Mouse (Mus musculus): ENCODE data around the gene Map3k20. TPM values are rescaled to one million over a fixed set of nuclear protein-coding genes. Genes with fewer than 3 reads are reported as not detected.

The Map3k20 gene
- polyA plus RNA-seq, 1 experiment from 2014 or later, result 62.5 TPM

DNA sequence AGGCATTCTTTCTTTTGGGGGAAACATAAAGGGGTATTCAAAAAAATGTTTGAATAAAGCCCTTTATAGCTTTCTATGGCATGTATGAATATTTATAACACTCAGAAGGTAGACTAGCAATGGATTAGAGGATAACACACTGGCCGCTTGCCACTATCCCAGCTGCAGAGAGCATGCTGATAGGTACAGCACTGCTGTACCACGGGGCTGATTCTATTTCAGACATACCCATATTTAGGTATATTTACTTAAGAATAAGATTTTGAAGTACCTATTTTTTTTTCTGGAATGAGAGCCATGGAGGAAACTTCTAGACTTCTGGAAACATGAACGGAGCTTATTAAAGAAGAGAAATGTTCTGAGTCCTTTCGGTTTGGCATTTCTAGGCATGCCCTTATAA lies 39.8 kb upstream of the Map3k20 start:
- H3K9me3 ChIP-seq (replicated peaks; ENCODE audit: control insufficient read depth, low read length), result no peaks in the 10 kb centered on the region
- H3K4me3 ChIP-seq (ENCODE audit: low read depth, low read length), result no peak overlapping the region
- H3K27me3 ChIP-seq (ENCODE audit: control insufficient read depth, insufficient read depth, low read length), result no peaks in the 10 kb centered on the region
- peaks cover 17% of the 10 kb centered on the region for H3K4me1 ChIP-seq (ENCODE audit: control insufficient read depth, insufficient read depth, low read length)
- WGBS (ENCODE audit: insufficient replicate concordance), result 78% methylated on average over 4 of the region's 4 CpGs
- no peak for ATAC-seq (replicated peaks; ENCODE audit: insufficient number of reproducible peaks, low FRiP score, low TSS enrichment)
- H3K27ac ChIP-seq (ENCODE audit: low read depth, low read length), result no peak overlapping the region
- H3K9ac ChIP-seq (ENCODE audit: low read depth, low read length), result no peak overlapping the region
- H3K36me3 ChIP-seq (ENCODE audit: control insufficient read depth, insufficient read depth, low read length), result no peaks in the 10 kb centered on the region
- no peak overlapping the region for H3K4me2 ChIP-seq

DNA sequence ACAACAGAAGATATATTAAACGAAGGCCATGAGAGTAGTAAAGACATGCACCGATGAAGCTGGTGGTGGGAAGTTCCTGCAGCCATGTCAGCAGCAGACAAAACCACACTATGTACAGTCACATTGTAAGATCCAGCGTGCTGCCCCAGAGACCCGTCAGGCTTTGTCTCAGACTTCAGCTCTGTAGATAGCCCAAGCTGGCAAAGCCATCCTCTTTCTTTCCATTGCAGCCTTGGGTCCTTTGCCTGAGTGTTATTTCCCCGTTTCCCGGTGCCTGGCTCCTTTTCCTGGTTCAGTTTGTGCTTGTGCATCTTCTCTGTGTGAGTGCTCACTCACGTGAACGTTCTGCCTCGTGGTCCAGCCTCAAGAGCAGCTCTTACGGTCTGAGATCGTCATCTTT lies 39.1 kb upstream of the Map3k20 start:
- no peaks in the 10 kb centered on the region for H3K9me3 ChIP-seq (replicated peaks; ENCODE audit: control insufficient read depth, low read length)
- no peak for ATAC-seq (replicated peaks; ENCODE audit: insufficient number of reproducible peaks, low FRiP score, low TSS enrichment)
- H3K27ac ChIP-seq (ENCODE audit: low read depth, low read length), result no peak overlapping the region
- 84% methylated on average over 11 of the region's 11 CpGs for WGBS (ENCODE audit: insufficient replicate concordance)
- no peak overlapping the region for H3K9ac ChIP-seq (ENCODE audit: low read depth, low read length)
- H3K36me3 ChIP-seq (ENCODE audit: control insufficient read depth, insufficient read depth, low read length), result no peaks in the 10 kb centered on the region
- peaks cover 17% of the 10 kb centered on the region for H3K4me1 ChIP-seq (ENCODE audit: control insufficient read depth, insufficient read depth, low read length)
- no peak overlapping the region for H3K4me2 ChIP-seq
- H3K27me3 ChIP-seq (ENCODE audit: control insufficient read depth, insufficient read depth, low read length), result no peaks in the 10 kb centered on the region
- no peak overlapping the region for H3K4me3 ChIP-seq (ENCODE audit: low read depth, low read length)

DNA sequence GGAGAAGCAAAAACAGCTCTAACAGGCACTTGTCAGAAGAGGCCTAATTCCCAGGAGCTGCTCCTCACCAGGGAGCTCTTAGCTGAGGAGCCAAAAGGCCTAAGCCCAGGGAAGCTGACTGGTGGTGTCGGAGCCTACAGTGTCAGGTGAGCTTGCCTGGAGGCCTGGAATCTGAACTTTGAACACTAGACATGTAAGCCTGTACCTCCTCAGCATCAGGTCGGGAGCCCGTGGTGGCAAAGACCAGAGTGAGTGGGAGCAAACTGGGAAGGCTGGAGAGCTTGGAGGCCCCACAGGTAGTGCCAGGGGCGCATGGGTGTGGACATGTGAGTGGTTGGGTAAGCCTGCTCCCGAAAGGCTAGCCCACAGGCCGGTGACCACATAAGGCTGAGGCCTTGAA lies 37.6 kb upstream of the Map3k20 start:
- no peak for ATAC-seq (replicated peaks; ENCODE audit: insufficient number of reproducible peaks, low FRiP score, low TSS enrichment)

DNA sequence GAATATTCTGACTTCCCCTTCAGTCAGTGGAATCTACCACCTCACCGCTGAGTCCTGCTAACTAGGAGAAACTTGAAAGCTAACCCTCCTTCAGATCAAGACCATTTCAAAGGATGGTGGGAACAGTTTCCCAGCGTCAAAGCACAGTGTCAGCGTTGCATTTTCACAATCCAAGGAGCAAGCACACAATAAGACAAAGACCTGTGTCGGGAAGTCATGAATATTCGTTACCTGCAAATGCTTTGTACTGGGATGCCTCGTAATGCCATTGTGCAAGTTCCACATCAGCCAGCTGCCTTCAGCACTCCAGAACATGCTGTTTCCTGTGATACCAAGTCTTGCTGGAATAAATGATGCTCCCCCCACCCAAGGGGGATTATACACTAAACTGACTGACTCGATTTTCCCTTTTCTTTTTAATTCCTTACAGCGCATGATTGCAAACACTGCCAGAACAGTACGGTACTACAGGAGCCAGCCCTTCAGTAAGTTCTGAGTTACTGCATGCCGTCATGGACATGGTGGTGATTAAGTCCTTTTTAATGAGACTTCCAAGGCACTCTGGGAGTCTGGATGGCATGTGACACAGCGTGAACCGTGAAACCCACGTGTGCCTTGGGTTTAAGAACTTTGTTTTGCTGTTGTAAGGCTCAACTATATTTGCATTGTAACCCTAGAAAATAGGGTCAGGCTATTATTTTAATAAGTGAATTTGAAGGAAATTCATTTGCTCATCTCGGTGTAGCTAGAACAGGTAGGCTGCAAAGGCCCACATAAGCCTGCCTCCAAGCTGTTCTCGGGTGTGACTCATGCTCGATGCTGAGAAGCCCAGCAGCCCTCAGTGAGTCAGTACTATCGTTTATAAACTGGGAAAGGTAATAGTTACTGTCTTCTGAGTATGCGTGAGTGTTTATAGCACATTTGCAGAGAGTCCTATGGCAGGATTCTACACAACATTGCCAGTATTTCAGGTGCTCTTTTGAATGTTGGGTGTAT lies 32.6 kb upstream of the Map3k20 start:
- Histone ChIP-seq H3K9ac (ENCODE audit: low read depth, low read length) (no peak overlapping the region), H3K27me3 (ENCODE audit: control insufficient read depth, insufficient read depth, low read length) (no peaks in the 10 kb centered on the region), H3K4me2 (no peak overlapping the region), H3K9me3 (replicated peaks; ENCODE audit: control insufficient read depth, low read length) (no peaks in the 10 kb centered on the region), H3K36me3 (ENCODE audit: control insufficient read depth, insufficient read depth, low read length) (no peaks in the 10 kb centered on the region), H3K4me3 (ENCODE audit: low read depth, low read length) (no peak overlapping the region), H3K4me1 (ENCODE audit: control insufficient read depth, insufficient read depth, low read length) (peaks cover 15% of the 10 kb centered on the region; the same call in 1 of the 2 replicates), H3K27ac (ENCODE audit: low read depth, low read length) (no peak overlapping the region)
- 72% methylated on average over 18 of the region's 18 CpGs for WGBS (ENCODE audit: insufficient replicate concordance)
- no peak for ATAC-seq (replicated peaks; ENCODE audit: insufficient number of reproducible peaks, low FRiP score, low TSS enrichment)

More for the DNA sequence above, 37.6 kb upstream of the Map3k20 start:
- H3K4me2 ChIP-seq, result no peak overlapping the region
- 80% methylated on average over 6 of the region's 6 CpGs for WGBS (ENCODE audit: insufficient replicate concordance)
- H3K27me3 ChIP-seq (ENCODE audit: control insufficient read depth, insufficient read depth, low read length), result no peaks in the 10 kb centered on the region
- no peak overlapping the region for H3K9ac ChIP-seq (ENCODE audit: low read depth, low read length)
- no peaks in the 10 kb centered on the region for H3K9me3 ChIP-seq (replicated peaks; ENCODE audit: control insufficient read depth, low read length)
- H3K4me1 ChIP-seq (ENCODE audit: control insufficient read depth, insufficient read depth, low read length), result peaks cover 8% of the 10 kb centered on the region
- no peak overlapping the region for H3K4me3 ChIP-seq (ENCODE audit: low read depth, low read length)
- no peak overlapping the region for H3K27ac ChIP-seq (ENCODE audit: low read depth, low read length)
- H3K36me3 ChIP-seq (ENCODE audit: control insufficient read depth, insufficient read depth, low read length), result no peaks in the 10 kb centered on the region

DNA sequence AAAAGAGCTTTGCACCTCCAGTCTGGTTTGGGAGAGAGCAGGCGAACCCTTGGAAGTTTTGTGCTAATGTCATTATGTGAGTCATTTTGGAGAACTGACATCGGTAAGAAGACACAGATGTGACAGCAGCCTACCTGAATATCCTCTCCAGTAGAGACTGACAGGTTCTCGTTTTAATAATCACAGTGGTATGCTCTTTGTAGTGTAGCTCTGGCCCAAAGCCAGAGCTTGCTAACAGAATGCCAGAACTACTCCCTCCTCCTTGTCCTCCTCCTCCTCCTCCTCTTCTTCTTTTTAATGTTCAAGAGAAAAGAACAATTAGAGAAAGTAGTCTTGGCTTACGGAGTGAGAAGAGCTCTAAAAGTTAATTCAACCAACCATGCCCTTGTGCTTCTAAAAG lies 31.6 kb upstream of the Map3k20 start:
- 70% methylated on average over 4 of the region's 4 CpGs for WGBS (ENCODE audit: insufficient replicate concordance)
- Histone ChIP-seq H3K4me2 (no peak overlapping the region), H3K4me1 (ENCODE audit: control insufficient read depth, insufficient read depth, low read length) (peaks cover 15% of the 10 kb centered on the region; the same call in 1 of the 2 replicates), H3K4me3 (ENCODE audit: low read depth, low read length) (no peak overlapping the region), H3K9me3 (replicated peaks; ENCODE audit: control insufficient read depth, low read length) (no peaks in the 10 kb centered on the region), H3K27me3 (ENCODE audit: control insufficient read depth, insufficient read depth, low read length) (no peaks in the 10 kb centered on the region), H3K36me3 (ENCODE audit: control insufficient read depth, insufficient read depth, low read length) (no peaks in the 10 kb centered on the region), H3K9ac (ENCODE audit: low read depth, low read length) (no peak overlapping the region), H3K27ac (ENCODE audit: low read depth, low read length) (no peak overlapping the region)
- no peak for ATAC-seq (replicated peaks; ENCODE audit: insufficient number of reproducible peaks, low FRiP score, low TSS enrichment)

DNA sequence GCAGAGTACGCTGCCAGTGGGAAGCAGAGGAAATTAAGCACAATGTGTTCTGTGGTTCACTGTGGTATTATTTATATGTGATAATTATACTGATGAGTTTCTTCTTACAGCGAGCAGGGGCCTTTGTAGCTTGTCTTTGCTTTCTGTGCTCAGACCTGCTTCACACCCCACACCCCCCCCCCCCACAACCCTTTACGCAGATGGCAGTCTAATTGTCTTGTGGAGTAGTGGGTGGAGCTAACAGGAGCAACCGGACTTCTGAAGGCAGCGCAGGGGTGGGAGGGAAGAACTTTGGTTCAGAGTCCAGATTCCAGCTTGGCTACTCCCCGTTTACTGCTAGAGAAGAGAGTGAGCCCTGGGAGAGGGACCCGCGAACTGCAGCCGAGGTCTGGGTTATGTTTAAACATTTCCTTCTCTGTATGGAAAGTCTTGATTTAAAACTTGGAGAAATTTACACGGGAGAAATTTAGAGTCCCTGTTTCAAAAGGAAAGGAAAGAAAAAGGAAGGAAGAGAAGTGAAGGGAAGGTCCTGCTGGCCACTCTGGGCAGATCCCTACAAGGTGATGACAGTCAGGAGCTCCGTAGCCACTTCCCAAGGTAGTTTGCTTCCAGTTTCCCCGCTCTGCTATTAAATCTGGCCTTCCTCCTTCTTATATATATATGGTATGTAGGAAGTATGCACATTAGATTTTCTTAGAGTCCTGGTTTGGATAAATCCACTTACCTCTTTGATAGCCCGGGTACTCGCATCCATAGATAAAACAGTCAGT lies 30.4 kb upstream of the Map3k20 start:
- Histone ChIP-seq H3K9me3 (replicated peaks; ENCODE audit: control insufficient read depth, low read length) (no peaks in the 10 kb centered on the region), H3K4me2 (peak overlapping the region; percentile 58), H3K9ac (ENCODE audit: low read depth, low read length) (peak overlapping the region; percentile 43), H3K4me1 (ENCODE audit: control insufficient read depth, insufficient read depth, low read length) (peaks cover 15% of the 10 kb centered on the region; the same call in 1 of the 2 replicates), H3K36me3 (ENCODE audit: control insufficient read depth, insufficient read depth, low read length) (no peaks in the 10 kb centered on the region), H3K27ac (ENCODE audit: low read depth, low read length) (peak overlapping the region; percentile 10; the same call in 1 of the 2 replicates), H3K27me3 (ENCODE audit: control insufficient read depth, insufficient read depth, low read length) (no peaks in the 10 kb centered on the region), H3K4me3 (ENCODE audit: low read depth, low read length) (peak overlapping the region; percentile 14; the same call in 1 of the 2 replicates)
- ATAC-seq (replicated peaks; ENCODE audit: insufficient number of reproducible peaks, low FRiP score, low TSS enrichment), result no peak
- 25% methylated on average over 14 of the region's 14 CpGs for WGBS (ENCODE audit: insufficient replicate concordance)

DNA sequence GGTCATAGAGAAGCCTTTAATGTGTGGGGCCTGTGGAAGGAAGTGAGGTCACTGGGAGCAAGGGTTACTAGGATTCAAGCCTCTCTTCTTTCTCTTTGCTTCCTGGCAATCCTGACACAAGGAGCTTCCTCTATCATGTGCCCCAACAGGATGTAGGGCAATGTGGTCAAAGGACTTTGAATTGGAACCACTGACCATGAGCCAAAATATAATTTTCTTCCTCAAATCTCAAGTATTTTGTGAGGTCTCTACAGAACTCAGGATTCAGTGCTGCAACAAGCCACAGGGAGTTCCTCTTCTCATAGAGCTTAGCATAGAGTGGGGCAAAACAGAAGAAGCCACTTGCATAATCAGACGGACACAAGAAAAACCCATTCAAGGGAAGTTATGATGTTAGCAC lies 24.7 kb upstream of the Map3k20 start:
- H3K9ac ChIP-seq (ENCODE audit: low read depth, low read length), result no peak overlapping the region
- no peaks in the 10 kb centered on the region for H3K36me3 ChIP-seq (ENCODE audit: control insufficient read depth, insufficient read depth, low read length)
- no peak overlapping the region for H3K4me2 ChIP-seq
- no peak overlapping the region for H3K4me3 ChIP-seq (ENCODE audit: low read depth, low read length)
- 71% methylated on average over 1 of the region's 1 CpGs for WGBS (ENCODE audit: insufficient replicate concordance)
- ATAC-seq (replicated peaks; ENCODE audit: insufficient number of reproducible peaks, low FRiP score, low TSS enrichment), result no peak
- no peaks in the 10 kb centered on the region for H3K27me3 ChIP-seq (ENCODE audit: control insufficient read depth, insufficient read depth, low read length)
- no peak overlapping the region for H3K27ac ChIP-seq (ENCODE audit: low read depth, low read length)
- H3K4me1 ChIP-seq (ENCODE audit: control insufficient read depth, insufficient read depth, low read length), result no peaks in the 10 kb centered on the region
- no peaks in the 10 kb centered on the region for H3K9me3 ChIP-seq (replicated peaks; ENCODE audit: control insufficient read depth, low read length)

DNA sequence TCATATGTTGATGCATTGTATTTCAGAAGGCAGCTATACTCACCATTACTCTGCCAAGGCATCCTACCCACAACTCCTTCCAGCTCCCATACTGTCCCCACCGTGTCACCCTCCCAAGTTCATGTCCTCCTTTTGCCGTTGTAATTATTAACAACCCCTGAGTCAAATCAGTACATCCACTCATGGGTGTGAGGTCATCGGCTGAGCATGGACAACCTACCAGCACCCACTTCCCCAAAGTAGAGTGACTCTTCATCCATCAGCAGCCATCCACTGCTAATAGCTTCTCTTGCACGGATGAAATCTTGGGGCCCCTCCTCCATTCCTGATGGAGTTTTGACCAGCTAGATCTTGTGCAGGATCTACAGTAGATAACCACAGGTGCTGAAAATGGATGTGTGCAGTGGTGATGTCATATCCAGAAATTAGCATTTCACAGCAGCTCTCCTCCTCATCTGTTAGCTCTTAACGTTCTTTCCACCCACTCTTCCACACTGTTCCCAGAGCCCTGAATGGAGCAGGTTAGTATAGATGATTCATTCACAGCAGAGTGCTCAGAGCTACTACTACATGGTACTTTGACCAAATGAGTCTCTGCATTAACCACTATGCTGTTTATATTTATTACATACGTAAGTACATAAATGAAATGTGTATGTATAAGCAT lies 22.5 kb upstream of the Map3k20 start:
- Histone ChIP-seq H3K27me3 (ENCODE audit: control insufficient read depth, insufficient read depth, low read length) (no peaks in the 10 kb centered on the region), H3K4me3 (ENCODE audit: low read depth, low read length) (no peak overlapping the region), H3K9me3 (replicated peaks; ENCODE audit: control insufficient read depth, low read length) (no peaks in the 10 kb centered on the region; the same call in 1 of the 2 replicates), H3K4me2 (no peak overlapping the region), H3K9ac (ENCODE audit: low read depth, low read length) (no peak overlapping the region), H3K36me3 (ENCODE audit: control insufficient read depth, insufficient read depth, low read length) (no peaks in the 10 kb centered on the region), H3K4me1 (ENCODE audit: control insufficient read depth, insufficient read depth, low read length) (no peaks in the 10 kb centered on the region), H3K27ac (ENCODE audit: low read depth, low read length) (no peak overlapping the region)
- ATAC-seq (replicated peaks; ENCODE audit: insufficient number of reproducible peaks, low FRiP score, low TSS enrichment), result no peak
- 79% methylated on average over 6 of the region's 6 CpGs for WGBS (ENCODE audit: insufficient replicate concordance)

Measured in heart, embryonic 11.5 days (tissue).